Mouse (Mus musculus) liver, adult 2 months (tissue): Measurements from ENCODE around the gene Pon3.

Experiments
- CTCF ChIP-seq: fragments of 200-500 bp; IDR thresholded peaks from 2 replicates; pipeline ENCODE4 v1.5.1; 2011; ENCODE audit warnings: low read depth, low read length, control low read depth
- POLR2A ChIP-seq: fragments of 200-500 bp; IDR thresholded peaks from 2 replicates; pipeline ENCODE4 v1.6.1; 2011; ENCODE audit warnings: low read length, control low read depth; ENCODE audit not compliant: insufficient read depth; ENCODE audit errors: extremely low read depth

GRCm38 (mm10) chr6:5177967-5178891, 77.9 kb downstream of the Pon3 start:
- no peak for TF ChIP-seq CTCF
- TF ChIP-seq POLR2A = no peak
